Mouse (Mus musculus) bone marrow, adult 2 months (tissue): ENCODE measurements around the gene Cwh43. TPM values are rescaled to one million over a fixed set of nuclear protein-coding genes. Genes with fewer than 3 reads are reported as not detected.

Source experiments
- H3K27ac ChIP-seq: fragments of 200-500 bp; 2 replicates; pipeline ENCODE4 v1.5.1; 2012; ENCODE audit warnings: low read depth, mild to moderate bottlenecking, control low read depth, inconsistent platforms, low read length; ENCODE audit not compliant: control insufficient read depth, poor library complexity, insufficient read depth
- H3K4me1 ChIP-seq: fragments of 200-500 bp; 2 replicates; pipeline ENCODE4 v1.6.1; 2011; ENCODE audit warnings: low read length; ENCODE audit not compliant: control insufficient read depth, insufficient read depth
- H3K4me3 ChIP-seq: fragments of 200-500 bp; replicated peaks from 2 replicates; pipeline ENCODE3; 2011; ENCODE audit warnings: mild to moderate bottlenecking, low read depth, low read length, control low read depth; ENCODE audit not compliant: control insufficient read depth
- CTCF ChIP-seq: fragments of 200-500 bp; IDR thresholded peaks from 2 replicates; pipeline ENCODE4 v1.5.1; 2011; ENCODE audit warnings: low read length, control low read depth; ENCODE audit not compliant: control insufficient read depth, insufficient read depth
- POLR2A ChIP-seq: fragments of 200-500 bp; IDR thresholded peaks from 2 replicates; pipeline ENCODE4 v1.6.1; 2011; ENCODE audit warnings: low read depth, mild to moderate bottlenecking, control low read depth, low read length, borderline replicate concordance; ENCODE audit not compliant: control insufficient read depth
- WGBS: fragments of 180-500 bp; shearing (Covaris S2); methylation state at CpG from one replicate; pipeline ENCODE4 v1.1.7; 2018; 5-methylcytosine and 5-hydroxymethylcytosine counted together
- polyA plus RNA-seq: library from polyadenylated mRNA; stranded (reverse); fragments of >200 nt; gene quantifications from 2 replicates; pipeline ENCODE4 v1.2.4, GENCODE M21; 2011; ENCODE audit warnings: low replicate concordance; ENCODE audit not compliant: missing spikeins, insufficient read depth, insufficient read length

Gene Cwh43
- polyA plus RNA-seq, 1 experiment, result not detected

GRCm38 (mm10) chr5:73381976-73382540, 23.8 kb upstream of the Cwh43 start:
- H3K4me1 ChIP-seq, result no peaks in the 10 kb centered on the region
- no peak overlapping the region for H3K27ac ChIP-seq
- 73% methylated on average over 9 of the region's 9 CpGs for WGBS
- H3K4me3 ChIP-seq, result no peak overlapping the region
- no peak for TF ChIP-seq CTCF
- TF ChIP-seq POLR2A, result no peak

- no peak overlapping the region for H3K27ac ChIP-seq
- TF ChIP-seq POLR2A (no peak), CTCF (no peak)
- WGBS, result 21% methylated on average over 3 of the region's 3 CpGs
- H3K4me3 ChIP-seq, result no peak overlapping the region
- H3K4me1 ChIP-seq, result no peaks in the 10 kb centered on the region
These were observed 22.9 kb upstream of the Cwh43 start for GRCm38 (mm10) chr5:73382737-73383646.

- no peak for TF ChIP-seq CTCF
- TF ChIP-seq POLR2A, result no peak
- no peak overlapping the region for H3K27ac ChIP-seq
- WGBS, result 82% methylated on average over 4 of the region's 4 CpGs
- H3K4me3 ChIP-seq, result no peak overlapping the region
- H3K4me1 ChIP-seq, result no peaks in the 10 kb centered on the region
These were observed 22.3 kb upstream of the Cwh43 start for GRCm38 (mm10) chr5:73383647-73383970.

GRCm38 (mm10) chr5:73393041-73393440, 12.8 kb upstream of the Cwh43 start:
- Histone ChIP-seq H3K4me3 (no peak overlapping the region), H3K27ac (no peak overlapping the region), H3K4me1 (no peaks in the 10 kb centered on the region)
- WGBS, result 87% methylated on average over 9 of the region's 9 CpGs
- TF ChIP-seq POLR2A (no peak), CTCF (no peak)

- Histone ChIP-seq H3K4me1 (no peaks in the 10 kb centered on the region), H3K4me3 (no peak overlapping the region), H3K27ac (no peak overlapping the region)
- WGBS, result 70% methylated on average over 7 of the region's 7 CpGs
- TF ChIP-seq POLR2A, result no peak
- TF ChIP-seq CTCF, result no peak
These were observed 5.9 kb upstream of the Cwh43 start for GRCm38 (mm10) chr5:73399768-73400526.

GRCm38 (mm10) chr5:73401341-73401740, 4.5 kb upstream of the Cwh43 start:
- no peaks in the 10 kb centered on the region for H3K4me1 ChIP-seq
- no peak overlapping the region for H3K4me3 ChIP-seq
- 24% methylated on average over 5 of the region's 5 CpGs for WGBS
- H3K27ac ChIP-seq, result no peak overlapping the region
- no peak for TF ChIP-seq POLR2A
- TF ChIP-seq CTCF, result no peak

GRCm38 (mm10) chr5:73402911-73403310, 3.0 kb upstream of the Cwh43 start:
- no peak overlapping the region for H3K27ac ChIP-seq
- TF ChIP-seq CTCF (no peak), POLR2A (no peak)
- WGBS, result 83% methylated on average over 4 of the region's 4 CpGs
- H3K4me3 ChIP-seq, result no peak overlapping the region
- no peaks in the 10 kb centered on the region for H3K4me1 ChIP-seq
